Mouse (Mus musculus): ENCODE measurements around the gene 4933411K16Rik. TPM values are rescaled to one million over a fixed set of nuclear protein-coding genes. Genes with fewer than 3 reads are reported as not detected.

4933411K16Rik gene
- polyA plus RNA-seq, 1 experiment from 2014 or later = 0.15 TPM

- H3K36me3 ChIP-seq (ENCODE audit: control insufficient read depth, insufficient read depth, low read length) = no peaks in the 10 kb centered on the region; the same call in 1 of the 2 replicates
- H3K27ac ChIP-seq (ENCODE audit: low read depth, low read length) = no peak overlapping the region
- no peak for ATAC-seq (ENCODE audit: low read depth)
- no peak overlapping the region for H3K4me3 ChIP-seq (ENCODE audit: low read depth, low read length)
- no peak overlapping the region for H3K9ac ChIP-seq (replicated peaks; ENCODE audit: low read depth, low read length)
- 87% methylated on average over 11 of the region's 11 CpGs for WGBS
- no peak overlapping the region for H3K4me2 ChIP-seq (ENCODE audit: low read depth, low read length)
- H3K9me3 ChIP-seq (ENCODE audit: control insufficient read depth, low read length) = no peaks in the 10 kb centered on the region
- no peaks in the 10 kb centered on the region for H3K27me3 ChIP-seq (ENCODE audit: control insufficient read depth, insufficient read depth, low read length)
- H3K4me1 ChIP-seq (ENCODE audit: control insufficient read depth, insufficient read depth, low read length) = no peaks in the 10 kb centered on the region
Measured at GRCm38 (mm10) chr19:42068441-42069240, 16.6 kb downstream of the 4933411K16Rik start.

- Histone ChIP-seq H3K9ac (replicated peaks; ENCODE audit: low read depth, low read length) (no peak overlapping the region), H3K27me3 (ENCODE audit: control insufficient read depth, insufficient read depth, low read length) (no peaks in the 10 kb centered on the region), H3K9me3 (ENCODE audit: control insufficient read depth, low read length) (no peaks in the 10 kb centered on the region), H3K36me3 (ENCODE audit: control insufficient read depth, insufficient read depth, low read length) (no peaks in the 10 kb centered on the region; the same call in 1 of the 2 replicates), H3K27ac (ENCODE audit: low read depth, low read length) (no peak overlapping the region), H3K4me1 (ENCODE audit: control insufficient read depth, insufficient read depth, low read length) (no peaks in the 10 kb centered on the region), H3K4me2 (ENCODE audit: low read depth, low read length) (no peak overlapping the region), H3K4me3 (ENCODE audit: low read depth, low read length) (no peak overlapping the region)
- 71% methylated on average over 6 of the region's 6 CpGs for WGBS
- ATAC-seq (ENCODE audit: low read depth) = no peak
Measured at GRCm38 (mm10) chr19:42069241-42069525, 17.1 kb downstream of the 4933411K16Rik start.

- Histone ChIP-seq H3K27ac (ENCODE audit: low read depth, low read length) (no peak overlapping the region), H3K27me3 (ENCODE audit: control insufficient read depth, insufficient read depth, low read length) (no peaks in the 10 kb centered on the region), H3K4me2 (ENCODE audit: low read depth, low read length) (no peak overlapping the region), H3K9ac (replicated peaks; ENCODE audit: low read depth, low read length) (no peak overlapping the region), H3K9me3 (ENCODE audit: control insufficient read depth, low read length) (no peaks in the 10 kb centered on the region), H3K4me3 (ENCODE audit: low read depth, low read length) (no peak overlapping the region), H3K4me1 (ENCODE audit: control insufficient read depth, insufficient read depth, low read length) (no peaks in the 10 kb centered on the region), H3K36me3 (ENCODE audit: control insufficient read depth, insufficient read depth, low read length) (peaks cover 11% of the 10 kb centered on the region)
- no peak for ATAC-seq (ENCODE audit: low read depth)
- 79% methylated on average over 7 of the region's 7 CpGs for WGBS
Measured at GRCm38 (mm10) chr19:42071221-42071620, 19.2 kb downstream of the 4933411K16Rik start.

- no peak overlapping the region for H3K9ac ChIP-seq (replicated peaks; ENCODE audit: low read depth, low read length)
- ATAC-seq (ENCODE audit: low read depth) = no peak
- H3K27me3 ChIP-seq (ENCODE audit: control insufficient read depth, insufficient read depth, low read length) = no peaks in the 10 kb centered on the region
- 87% methylated on average over 15 of the region's 15 CpGs for WGBS
- peaks cover 11% of the 10 kb centered on the region for H3K36me3 ChIP-seq (ENCODE audit: control insufficient read depth, insufficient read depth, low read length)
- no peak overlapping the region for H3K4me3 ChIP-seq (ENCODE audit: low read depth, low read length)
- H3K27ac ChIP-seq (ENCODE audit: low read depth, low read length) = no peak overlapping the region
- no peaks in the 10 kb centered on the region for H3K9me3 ChIP-seq (ENCODE audit: control insufficient read depth, low read length)
- H3K4me1 ChIP-seq (ENCODE audit: control insufficient read depth, insufficient read depth, low read length) = no peaks in the 10 kb centered on the region
- no peak overlapping the region for H3K4me2 ChIP-seq (ENCODE audit: low read depth, low read length)
Measured at GRCm38 (mm10) chr19:42071886-42072608, 20.0 kb downstream of the 4933411K16Rik start.

- Histone ChIP-seq H3K4me2 (ENCODE audit: low read depth, low read length) (no peak overlapping the region), H3K9ac (replicated peaks; ENCODE audit: low read depth, low read length) (no peak overlapping the region), H3K4me3 (ENCODE audit: low read depth, low read length) (no peak overlapping the region), H3K27ac (ENCODE audit: low read depth, low read length) (no peak overlapping the region), H3K4me1 (ENCODE audit: control insufficient read depth, insufficient read depth, low read length) (no peaks in the 10 kb centered on the region), H3K36me3 (ENCODE audit: control insufficient read depth, insufficient read depth, low read length) (peaks cover 11% of the 10 kb centered on the region), H3K9me3 (ENCODE audit: control insufficient read depth, low read length) (no peaks in the 10 kb centered on the region), H3K27me3 (ENCODE audit: control insufficient read depth, insufficient read depth, low read length) (no peaks in the 10 kb centered on the region)
- ATAC-seq (ENCODE audit: low read depth) = no peak
- 85% methylated on average over 7 of the region's 7 CpGs for WGBS
Measured at GRCm38 (mm10) chr19:42072802-42073201, 20.8 kb downstream of the 4933411K16Rik start.

- Histone ChIP-seq H3K36me3 (ENCODE audit: control insufficient read depth, insufficient read depth, low read length) (peaks cover 11% of the 10 kb centered on the region), H3K27ac (ENCODE audit: low read depth, low read length) (no peak overlapping the region), H3K4me3 (ENCODE audit: low read depth, low read length) (no peak overlapping the region), H3K27me3 (ENCODE audit: control insufficient read depth, insufficient read depth, low read length) (no peaks in the 10 kb centered on the region), H3K9me3 (ENCODE audit: control insufficient read depth, low read length) (no peaks in the 10 kb centered on the region), H3K9ac (replicated peaks; ENCODE audit: low read depth, low read length) (no peak overlapping the region), H3K4me2 (ENCODE audit: low read depth, low read length) (no peak overlapping the region), H3K4me1 (ENCODE audit: control insufficient read depth, insufficient read depth, low read length) (no peaks in the 10 kb centered on the region)
- ATAC-seq (ENCODE audit: low read depth) = no peak
- WGBS = 87% methylated on average over 2 of the region's 2 CpGs
Measured at GRCm38 (mm10) chr19:42075051-42075450, 23.0 kb downstream of the 4933411K16Rik start.

GRCm38 (mm10) chr19:42075992-42076391, 23.9 kb downstream of the 4933411K16Rik start:
- ATAC-seq (ENCODE audit: low read depth) = no peak
- Histone ChIP-seq H3K9ac (replicated peaks; ENCODE audit: low read depth, low read length) (no peak overlapping the region), H3K4me3 (ENCODE audit: low read depth, low read length) (no peak overlapping the region), H3K9me3 (ENCODE audit: control insufficient read depth, low read length) (no peaks in the 10 kb centered on the region), H3K4me2 (ENCODE audit: low read depth, low read length) (no peak overlapping the region), H3K27ac (ENCODE audit: low read depth, low read length) (no peak overlapping the region), H3K27me3 (ENCODE audit: control insufficient read depth, insufficient read depth, low read length) (no peaks in the 10 kb centered on the region), H3K36me3 (ENCODE audit: control insufficient read depth, insufficient read depth, low read length) (peaks cover 11% of the 10 kb centered on the region), H3K4me1 (ENCODE audit: control insufficient read depth, insufficient read depth, low read length) (no peaks in the 10 kb centered on the region)
- 88% methylated on average over 16 of the region's 16 CpGs for WGBS

GRCm38 (mm10) chr19:42078566-42078965, 26.5 kb downstream of the 4933411K16Rik start:
- WGBS = 99% methylated on average over 8 of the region's 8 CpGs
- peaks cover 11% of the 10 kb centered on the region for H3K36me3 ChIP-seq (ENCODE audit: control insufficient read depth, insufficient read depth, low read length)
- ATAC-seq (ENCODE audit: low read depth) = no peak

GRCm38 (mm10) chr19:42079006-42079405, 27.0 kb downstream of the 4933411K16Rik start:
- H3K36me3 ChIP-seq (ENCODE audit: control insufficient read depth, insufficient read depth, low read length) = peaks cover 11% of the 10 kb centered on the region
- no peak overlapping the region for H3K27ac ChIP-seq (ENCODE audit: low read depth, low read length)
- H3K27me3 ChIP-seq (ENCODE audit: control insufficient read depth, insufficient read depth, low read length) = no peaks in the 10 kb centered on the region
- ATAC-seq (ENCODE audit: low read depth) = no peak
- no peak overlapping the region for H3K9ac ChIP-seq (replicated peaks; ENCODE audit: low read depth, low read length)
- H3K9me3 ChIP-seq (ENCODE audit: control insufficient read depth, low read length) = no peaks in the 10 kb centered on the region
- H3K4me1 ChIP-seq (ENCODE audit: control insufficient read depth, insufficient read depth, low read length) = no peaks in the 10 kb centered on the region
- no peak overlapping the region for H3K4me3 ChIP-seq (ENCODE audit: low read depth, low read length)
- 96% methylated on average over 12 of the region's 12 CpGs for WGBS
- H3K4me2 ChIP-seq (ENCODE audit: low read depth, low read length) = no peak overlapping the region

More at GRCm38 (mm10) chr19:42078566-42078965, 26.5 kb downstream of the 4933411K16Rik start:
- H3K4me3 ChIP-seq (ENCODE audit: low read depth, low read length) = no peak overlapping the region
- H3K27ac ChIP-seq (ENCODE audit: low read depth, low read length) = no peak overlapping the region
- no peaks in the 10 kb centered on the region for H3K9me3 ChIP-seq (ENCODE audit: control insufficient read depth, low read length)
- no peak overlapping the region for H3K4me2 ChIP-seq (ENCODE audit: low read depth, low read length)
- no peaks in the 10 kb centered on the region for H3K27me3 ChIP-seq (ENCODE audit: control insufficient read depth, insufficient read depth, low read length)
- no peak overlapping the region for H3K9ac ChIP-seq (replicated peaks; ENCODE audit: low read depth, low read length)
- H3K4me1 ChIP-seq (ENCODE audit: control insufficient read depth, insufficient read depth, low read length) = no peaks in the 10 kb centered on the region

Data from neural tube, embryonic 14.5 days (tissue).